Mouse (Mus musculus): ENCODE measurements around the gene Egfl8. TPM values are rescaled to one million over a fixed set of nuclear protein-coding genes. Genes with fewer than 3 reads are reported as not detected.

Gene Egfl8
- total RNA-seq (2023): not detected in 4 replicates

DNA sequence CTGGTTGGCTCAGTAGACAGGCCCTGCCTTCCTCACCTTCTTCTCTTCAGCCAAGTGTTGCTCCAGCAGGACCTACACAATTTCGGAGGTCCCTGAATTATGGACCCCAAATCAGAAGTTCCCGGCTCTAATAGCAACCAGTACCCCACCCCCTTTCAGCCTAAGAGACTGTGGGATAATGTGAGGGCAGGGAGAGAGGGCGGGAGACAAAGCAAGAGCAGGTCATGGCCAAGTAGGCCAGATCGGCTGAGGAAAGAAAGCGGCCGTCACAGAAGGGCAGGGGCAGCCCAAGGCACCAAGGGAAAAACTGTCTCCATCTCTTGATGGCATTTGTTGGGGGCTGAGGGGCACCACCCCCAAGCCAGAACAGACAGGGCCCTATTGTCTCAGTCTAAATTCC lies at the start of gene Egfl8:
Egfl8 (minus strand) TSS at position 101 of the 400 bp plus-strand sequence.

DNA sequence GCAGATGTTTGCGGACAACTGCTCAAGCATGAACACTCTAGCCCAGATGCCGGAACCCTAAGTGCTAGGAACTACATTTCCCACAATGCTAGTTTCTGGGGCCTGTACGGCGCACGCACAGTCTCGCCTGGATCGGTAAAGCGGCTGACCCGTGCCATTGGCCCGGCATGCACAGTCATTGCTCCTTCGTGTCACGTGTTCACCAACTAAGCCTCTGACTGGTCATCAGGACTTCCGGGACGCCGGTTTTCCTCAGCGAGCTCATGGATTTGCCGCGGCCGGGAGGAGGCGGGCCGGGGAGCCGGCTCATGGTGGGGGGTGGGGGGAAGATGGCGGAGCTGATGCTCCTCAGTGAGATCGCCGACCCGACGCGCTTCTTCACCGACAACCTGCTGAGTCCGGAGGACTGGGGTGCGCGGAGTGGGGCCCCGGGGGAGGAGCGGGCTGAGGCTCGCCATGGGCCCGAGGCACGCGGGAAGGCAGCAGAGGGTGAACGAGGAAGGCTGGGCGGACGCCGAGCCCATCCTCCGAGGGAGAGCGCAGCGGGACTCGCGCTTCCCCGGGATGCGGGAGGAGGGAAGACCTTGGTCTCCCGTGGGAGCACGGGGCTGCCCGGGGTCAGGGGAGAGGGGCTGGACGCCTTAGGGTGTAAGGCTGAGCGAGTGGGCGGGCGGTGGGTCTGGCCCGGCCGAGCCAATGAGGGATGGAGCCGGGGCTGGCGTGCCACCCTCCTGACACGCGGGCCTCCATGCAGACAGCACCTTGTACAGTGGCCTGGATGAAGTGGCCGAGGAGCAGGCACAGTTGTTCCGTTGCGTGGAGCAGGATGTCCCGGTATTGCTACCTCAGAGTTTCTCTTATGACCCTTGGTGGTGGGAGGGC lies 31.4 kb upstream of the Egfl8 start, which contains the start of gene Atf6b:
Atf6b (plus strand) TSS at position 241 of the 882 bp plus-strand sequence.

GRCm38 (mm10) chr17:34644608-34645007 lies 28.8 kb upstream of the Egfl8 start, which contains the start of gene Fkbpl:
Gene Fkbpl, plus strand, starts transcription at chr17:34644764.

GRCm38 (mm10) chr17:34629221-34629751 lies 13.5 kb upstream of the Egfl8 start, which contains the start of gene Prrt1:
Gene Prrt1, plus strand, starts transcription at chr17:34629533.

DNA sequence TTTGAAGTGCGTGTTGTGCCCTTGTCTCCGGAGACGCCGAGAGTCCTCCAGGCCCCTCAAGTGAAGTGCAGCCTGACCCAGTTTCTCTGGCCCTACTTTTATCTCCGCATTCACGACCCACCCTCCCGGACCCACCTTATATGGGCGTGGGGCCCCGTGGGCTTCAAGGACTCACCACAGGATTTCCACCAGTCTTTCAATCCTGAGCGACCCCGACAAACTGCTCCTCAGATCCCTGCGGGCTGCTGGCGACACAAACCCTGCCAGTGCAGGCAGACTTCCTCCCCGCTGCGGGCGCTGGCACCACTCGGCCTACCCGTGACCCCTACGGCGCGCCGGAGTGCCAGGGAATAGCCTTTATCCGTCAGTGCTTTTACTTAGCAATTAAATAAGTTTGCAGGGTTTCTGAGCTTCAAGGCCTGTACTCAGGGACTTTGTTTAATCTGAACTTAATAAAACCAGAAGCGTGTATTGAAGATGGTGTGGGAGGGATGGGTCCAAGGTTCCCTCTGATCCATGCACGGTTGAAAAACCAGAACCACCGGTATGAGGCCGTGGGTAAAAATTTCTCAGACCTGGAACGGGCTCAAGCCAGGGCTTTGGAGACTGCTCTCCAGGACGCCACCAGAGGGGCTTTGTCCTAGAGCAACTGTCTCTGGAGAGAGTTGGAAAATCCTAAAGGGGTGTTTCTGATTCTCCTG lies 12.3 kb upstream of the Egfl8 start, which contains the start of gene Ppt2:
Ppt2 (minus strand) TSS at position 568 of the 701 bp plus-strand sequence.

GRCm38 (mm10) chr17:34604061-34604508 lies 11.7 kb downstream of the Egfl8 start, which contains the start of gene Agpat1:
Gene Agpat1, plus strand, starts transcription at chr17:34604262.

DNA sequence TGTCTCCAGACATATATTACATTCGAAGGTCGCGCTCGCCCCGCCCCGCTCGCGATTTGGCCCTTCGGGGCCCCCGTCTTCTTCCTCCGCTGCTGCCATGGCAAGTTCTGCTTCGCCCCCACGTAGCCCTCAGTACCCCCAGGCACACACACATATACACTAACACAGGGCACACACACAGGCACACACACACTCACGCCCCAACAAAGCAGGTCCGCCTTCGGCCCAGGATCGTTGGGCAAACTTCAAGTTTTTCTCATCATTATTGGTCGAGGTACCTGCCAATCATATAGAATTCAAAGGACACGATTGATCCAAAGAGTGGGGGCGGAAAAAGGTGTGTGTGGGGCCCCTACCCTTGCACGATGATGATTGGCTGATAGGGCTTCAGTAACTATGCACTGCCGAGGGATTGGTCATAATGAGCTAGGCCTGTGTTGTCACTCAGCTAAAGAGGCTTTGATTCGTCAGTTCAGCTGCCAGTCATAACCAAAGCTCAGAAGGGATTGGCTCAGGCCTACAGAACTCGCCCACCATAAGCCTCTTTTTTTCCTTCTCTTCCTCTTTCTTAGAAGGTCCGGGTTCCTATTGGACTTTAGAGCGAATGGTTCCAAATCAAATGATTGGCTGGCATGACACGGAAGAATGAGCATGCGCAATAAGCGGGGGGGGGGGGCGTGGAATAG lies 12.3 kb downstream of the Egfl8 start, which contains the start of gene Rnf5:
Rnf5 (minus strand) TSS at position 316 of the 686 bp plus-strand sequence.

GRCm38 (mm10) chr17:34597566-34598095 lies 18.1 kb downstream of the Egfl8 start, which contains the start of gene Ager:
Gene Ager, plus strand, starts transcription at chr17:34597862.

GRCm38 (mm10) chr17:34591029-34591993 lies 24.5 kb downstream of the Egfl8 start, which contains the start of gene Pbx2:
Gene Pbx2, plus strand, starts transcription at chr17:34591266.

DNA sequence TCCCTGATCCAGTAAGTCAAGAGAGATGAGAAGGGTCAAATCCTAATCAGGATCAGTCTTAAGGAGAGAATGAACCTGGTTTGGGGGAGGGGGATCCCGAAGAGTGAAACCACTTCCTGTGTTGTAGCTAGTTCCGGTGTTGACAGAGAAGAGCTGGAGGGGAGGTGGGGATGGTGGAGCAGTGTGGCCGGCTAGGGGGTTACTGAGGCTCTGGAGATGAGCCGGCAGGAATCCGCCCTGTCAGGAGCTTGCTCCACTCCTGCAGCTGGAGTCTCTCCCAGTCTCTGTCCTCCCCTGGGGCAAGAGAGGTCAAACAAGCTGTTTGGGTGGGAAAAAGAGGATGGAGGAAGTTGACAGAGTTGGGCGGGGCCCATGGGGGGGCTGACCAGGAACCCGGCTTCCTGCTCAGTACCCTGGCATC lies 26.1 kb downstream of the Egfl8 start, which contains the start of gene Gpsm3:
Gpsm3 (plus strand) TSS at position 126 of the 421 bp plus-strand sequence.

DNA sequence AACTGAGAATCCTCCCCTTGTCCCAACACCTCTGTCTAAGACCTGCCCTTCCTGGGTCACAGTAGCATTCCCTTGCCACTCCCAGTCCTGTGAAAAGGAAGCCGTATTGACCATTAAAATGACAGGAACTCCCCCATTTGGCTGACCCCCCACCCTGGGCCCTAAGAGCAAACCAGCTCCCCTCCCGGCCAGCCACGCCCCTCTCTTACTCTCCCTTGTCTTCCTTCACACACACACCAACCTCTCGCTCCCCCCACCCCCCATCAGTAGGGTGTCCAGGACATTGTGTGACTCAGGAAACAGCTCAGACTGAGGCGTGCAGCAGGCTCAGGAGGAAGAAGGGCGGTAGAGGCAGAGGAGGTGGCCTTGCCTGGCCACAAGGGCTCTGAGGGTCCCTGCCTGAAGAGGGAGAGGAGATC lies 51.8 kb downstream of the Egfl8 start, which contains the start of gene Notch4:
Notch4 (plus strand) TSS at position 266 of the 419 bp plus-strand sequence.

Other genes with a start within 250 kb of the Egfl8 start
- gene Btnl1, start 238.8 kb downstream of the Egfl8 start, total RNA-seq (2023): 2.4 to 4.0 TPM (median 3.3 TPM) in 4 replicates
- gene BC051142, start 217.2 kb downstream of the Egfl8 start, total RNA-seq (2023): 15.9 to 24.9 TPM (median 20.4 TPM) in 4 replicates
- not detected in 4 replicates for gene Btnl4, start 138.7 kb downstream of the Egfl8 start, total RNA-seq (2023)
- not detected in 4 replicates for gene Btnl6, start 98.6 kb downstream of the Egfl8 start, total RNA-seq (2023)
- gene Notch4, start 51.7 kb downstream of the Egfl8 start, total RNA-seq (2023): 0.36 to 1.6 TPM (median 0.63 TPM) in 4 replicates
- 117 to 138 TPM (median 127 TPM) in 4 replicates for gene Gpsm3, start 26.2 kb downstream of the Egfl8 start, total RNA-seq (2023)
- 47.4 to 53.9 TPM (median 53.5 TPM) in 4 replicates for gene Pbx2, start 24.7 kb downstream of the Egfl8 start, total RNA-seq (2023)
- 3.6 to 4.4 TPM (median 4.3 TPM) in 4 replicates for gene Ager, start 18.1 kb downstream of the Egfl8 start, total RNA-seq (2023)
- 25.6 to 33.1 TPM (median 27.8 TPM) in 4 replicates for gene Rnf5, start 12.3 kb downstream of the Egfl8 start, total RNA-seq (2023)
- 59.3 to 69.6 TPM (median 64.7 TPM) in 4 replicates for gene Agpat1, start 11.7 kb downstream of the Egfl8 start, total RNA-seq (2023)
- gene Ppt2, start 12.5 kb upstream of the Egfl8 start, total RNA-seq (2023): 2.5 to 3.9 TPM (median 3.0 TPM) in 4 replicates
- 0.38 TPM in 1 of 4 replicates, not detected in the others for gene Prrt1, start 13.6 kb upstream of the Egfl8 start, total RNA-seq (2023)
- 2.2 to 6.7 TPM (median 3.2 TPM) in 4 replicates for gene Fkbpl, start 28.8 kb upstream of the Egfl8 start, total RNA-seq (2023)
- gene Atf6b, start 31.2 kb upstream of the Egfl8 start, total RNA-seq (2023): 66.0 to 75.7 TPM (median 68.0 TPM) in 4 replicates
- 0.09 to 0.19 TPM (median 0.13 TPM) in 4 replicates for gene Tnxb, start 54.6 kb upstream of the Egfl8 start, total RNA-seq (2023)
- 1.5 to 2.8 TPM (median 2.1 TPM) in 4 replicates for gene C4b, start 127.9 kb upstream of the Egfl8 start, total RNA-seq (2023)
- not detected in 4 replicates for gene Cyp21a1, start 188.6 kb upstream of the Egfl8 start, total RNA-seq (2023)
- gene Stk19, start 221.0 kb upstream of the Egfl8 start, total RNA-seq (2023): 70.2 to 78.8 TPM (median 74.6 TPM) in 4 replicates
- 83.3 to 87.2 TPM (median 86.2 TPM) in 4 replicates for gene Dxo, start 221.0 kb upstream of the Egfl8 start, total RNA-seq (2023)
- 99.2 to 119 TPM (median 104 TPM) in 4 replicates for gene Skiv2l, start 234.2 kb upstream of the Egfl8 start, total RNA-seq (2023)
- gene Nelfe, start 234.4 kb upstream of the Egfl8 start, total RNA-seq (2023): 31.6 to 38.4 TPM (median 32.6 TPM) in 4 replicates
- gene Cfb, start 246.5 kb upstream of the Egfl8 start, total RNA-seq (2023): 0.60 TPM in 1 of 4 replicates, not detected in the others

All from B cell, adult 62 days (primary cell).